Mouse (Mus musculus): ENCODE results near the gene B230118H07Rik. TPM values are rescaled to one million over a fixed set of nuclear protein-coding genes. Genes with fewer than 3 reads are reported as not detected.

B230118H07Rik gene
- polyA plus RNA-seq, 2 experiments = 4.8 to 21.3 TPM

GRCm38 (mm10) chr2:101652204-101652920, 3.0 kb upstream of the B230118H07Rik start:
- H3K4me3 ChIP-seq (ENCODE audit: insufficient read depth in 1 of 2, low read depth in 2 of 2, low read length in 2 of 2) = no peak overlapping the region
- no peak for TF ChIP-seq CTCF (IDR thresholded peaks at IDR 0.05; ENCODE audit: low read depth)
- TF ChIP-seq EP300 (IDR thresholded peaks at IDR 0.05; ENCODE audit: low read depth) = 0 out of 2 replicates have a peak, but pooled peaks have one; percentile 12
- no peak for ATAC-seq (ENCODE audit: insufficient read depth)

GRCm38 (mm10) chr2:101650446-101650845, 1.1 kb upstream of the B230118H07Rik start:
- no peaks in the 10 kb centered on the region for H3K36me3 ChIP-seq (replicated peaks; ENCODE audit: control insufficient read depth, insufficient read depth, low read depth)
- no peak for DNase-seq (ENCODE audit: low read depth in 3 of 3, low spot score in 3 of 3)
- WGBS (ENCODE audit: insufficient replicate concordance) = 23% methylated on average over 1 of the region's 1 CpGs
- no peak overlapping the region for H3K4me3 ChIP-seq (ENCODE audit: insufficient read depth in 1 of 2, low read depth in 2 of 2, low read length in 2 of 2)
- no peak overlapping the region for H3K9ac ChIP-seq (replicated peaks)
- no peak for ATAC-seq (ENCODE audit: insufficient read depth)
- peaks cover 0 to 2% of the 10 kb centered on the region in 2 experiments; a peak in 1 of 4 replicates for H3K4me1 ChIP-seq (replicated peaks; ENCODE audit: control insufficient read depth in 2 of 2, insufficient read depth in 2 of 2, low read length in 1 of 2)
- TF ChIP-seq EP300 (IDR thresholded peaks at IDR 0.05; ENCODE audit: low read depth) (no peak), CTCF (IDR thresholded peaks at IDR 0.05; ENCODE audit: low read depth) (no peak)
- no peaks in the 10 kb centered on the region for H3K9me3 ChIP-seq (ENCODE audit: control insufficient read depth, low read length)
- H3K27ac ChIP-seq = no peak overlapping the region
- H3K4me2 ChIP-seq (ENCODE audit: low read depth) = no peak overlapping the region
- H3K27me3 ChIP-seq (ENCODE audit: control insufficient read depth, insufficient read depth, low read length) = no peaks in the 10 kb centered on the region

More at GRCm38 (mm10) chr2:101652204-101652920, 3.0 kb upstream of the B230118H07Rik start:
- no peak overlapping the region for H3K9ac ChIP-seq (replicated peaks)
- H3K36me3 ChIP-seq (replicated peaks; ENCODE audit: control insufficient read depth, insufficient read depth, low read depth) = no peaks in the 10 kb centered on the region
- no peak overlapping the region for H3K27ac ChIP-seq
- H3K9me3 ChIP-seq (ENCODE audit: control insufficient read depth, low read length) = no peaks in the 10 kb centered on the region
- H3K27me3 ChIP-seq (ENCODE audit: control insufficient read depth, insufficient read depth, low read length) = no peaks in the 10 kb centered on the region
- H3K4me1 ChIP-seq (replicated peaks; ENCODE audit: control insufficient read depth in 2 of 2, insufficient read depth in 2 of 2, low read length in 1 of 2) = peaks cover 0 to 2% of the 10 kb centered on the region in 2 experiments; a peak in 1 of 4 replicates
- no peak for DNase-seq (ENCODE audit: low read depth in 3 of 3, low spot score in 3 of 3)
- 29% methylated on average over 14 of the region's 14 CpGs for WGBS (ENCODE audit: insufficient replicate concordance)
- peak overlapping the region; percentile 49 for H3K4me2 ChIP-seq (ENCODE audit: low read depth)

GRCm38 (mm10) chr2:101648361-101648760, 971 bp downstream of the B230118H07Rik start:
- H3K4me2 ChIP-seq (ENCODE audit: low read depth) = no peak overlapping the region
- DNase-seq (ENCODE audit: low read depth in 3 of 3, low spot score in 3 of 3) = no peak
- H3K9me3 ChIP-seq (ENCODE audit: control insufficient read depth, low read length) = no peaks in the 10 kb centered on the region
- 54% methylated on average over 2 of the region's 2 CpGs for WGBS (ENCODE audit: insufficient replicate concordance)
- no peaks in the 10 kb centered on the region for H3K27me3 ChIP-seq (ENCODE audit: control insufficient read depth, insufficient read depth, low read length)
- H3K4me3 ChIP-seq (ENCODE audit: insufficient read depth in 1 of 2, low read depth in 2 of 2, low read length in 2 of 2) = no peak overlapping the region
- H3K36me3 ChIP-seq (replicated peaks; ENCODE audit: control insufficient read depth, insufficient read depth, low read depth) = no peaks in the 10 kb centered on the region
- H3K9ac ChIP-seq (replicated peaks) = no peak overlapping the region
- H3K27ac ChIP-seq = no peak overlapping the region
- TF ChIP-seq CTCF (IDR thresholded peaks at IDR 0.05; ENCODE audit: low read depth) (no peak), EP300 (IDR thresholded peaks at IDR 0.05; ENCODE audit: low read depth) (no peak)
- peaks cover 0 to 2% of the 10 kb centered on the region in 2 experiments; a peak in 1 of 4 replicates for H3K4me1 ChIP-seq (replicated peaks; ENCODE audit: control insufficient read depth in 2 of 2, insufficient read depth in 2 of 2, low read length in 1 of 2)
- no peak for ATAC-seq (ENCODE audit: insufficient read depth)

DNA sequence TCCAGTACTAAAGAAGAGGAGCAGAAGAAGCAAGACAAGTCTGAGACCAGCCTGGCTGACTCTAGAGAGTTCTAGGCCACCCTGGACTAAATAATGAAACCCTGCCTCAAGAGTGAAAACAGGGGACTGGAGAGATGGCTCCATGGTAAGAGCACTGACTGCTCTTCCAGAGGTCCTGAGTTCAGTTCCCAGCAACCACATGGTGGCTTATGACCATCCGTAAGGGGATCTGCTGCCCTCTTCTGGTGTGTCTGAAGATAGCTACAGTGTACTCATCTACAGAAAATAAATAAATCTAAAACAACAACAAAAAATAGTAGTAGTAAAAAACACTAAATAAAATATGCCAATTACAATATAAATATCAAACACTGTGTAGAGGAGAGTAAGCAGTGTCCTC, 3.5 kb downstream of the B230118H07Rik start:
- H3K27me3 ChIP-seq (ENCODE audit: control insufficient read depth, insufficient read depth, low read length) = no peaks in the 10 kb centered on the region
- DNase-seq (ENCODE audit: low read depth in 3 of 3, low spot score in 3 of 3) (no peak), ATAC-seq (ENCODE audit: insufficient read depth) (no peak)
- 0 out of 4 replicates have a peak, but pooled peaks cover 0 to 2% of the 10 kb centered on the region in 2 experiments for H3K4me1 ChIP-seq (replicated peaks; ENCODE audit: control insufficient read depth in 2 of 2, insufficient read depth in 2 of 2, low read length in 1 of 2)
- H3K27ac ChIP-seq = no peak overlapping the region
- H3K4me2 ChIP-seq (ENCODE audit: low read depth) = no peak overlapping the region
- H3K4me3 ChIP-seq (ENCODE audit: insufficient read depth in 1 of 2, low read depth in 2 of 2, low read length in 2 of 2) = no peak overlapping the region
- no peak overlapping the region for H3K9ac ChIP-seq (replicated peaks)
- no peak for TF ChIP-seq EP300 (IDR thresholded peaks at IDR 0.05; ENCODE audit: low read depth)
- TF ChIP-seq CTCF (IDR thresholded peaks at IDR 0.05; ENCODE audit: low read depth) = no peak
- no peaks in the 10 kb centered on the region for H3K9me3 ChIP-seq (ENCODE audit: control insufficient read depth, low read length)
- no peaks in the 10 kb centered on the region for H3K36me3 ChIP-seq (replicated peaks; ENCODE audit: control insufficient read depth, insufficient read depth, low read depth)
- WGBS (ENCODE audit: insufficient replicate concordance) = 69% methylated on average over 1 of the region's 1 CpGs

DNA sequence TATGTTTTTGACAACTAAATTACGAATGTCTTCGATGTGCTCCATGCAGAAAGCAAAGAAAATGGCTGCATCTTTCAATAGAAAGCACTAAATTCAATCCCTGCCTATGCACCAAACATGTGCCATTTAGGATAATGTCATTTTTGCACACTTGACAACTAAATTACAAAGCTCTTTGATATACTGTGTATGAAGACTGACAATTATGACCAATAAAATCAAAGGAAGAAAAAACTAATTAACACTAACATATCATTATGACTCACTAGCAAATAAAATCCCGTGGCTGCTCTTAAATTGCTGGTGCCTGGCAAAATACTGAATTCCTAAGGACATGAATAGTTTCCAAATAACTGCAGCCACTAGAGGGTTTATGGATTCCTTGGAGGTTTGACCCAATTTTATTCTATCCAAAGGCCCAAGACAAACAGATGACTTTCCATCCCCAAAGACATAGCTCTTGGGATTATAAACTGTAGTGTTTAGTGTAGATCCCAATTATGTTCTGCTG, 9.4 kb downstream of the B230118H07Rik start:
- no peak for TF ChIP-seq EP300 (IDR thresholded peaks at IDR 0.05; ENCODE audit: low read depth)
- TF ChIP-seq CTCF (IDR thresholded peaks at IDR 0.05; ENCODE audit: low read depth) = no peak
- H3K36me3 ChIP-seq (replicated peaks; ENCODE audit: control insufficient read depth, insufficient read depth, low read depth) = no peaks in the 10 kb centered on the region
- no peak for DNase-seq (ENCODE audit: low read depth in 3 of 3, low spot score in 3 of 3)
- H3K27ac ChIP-seq = no peak overlapping the region
- H3K9ac ChIP-seq (replicated peaks) = no peak overlapping the region
- WGBS (ENCODE audit: insufficient replicate concordance) = 57% methylated on average over 3 of the region's 3 CpGs
- H3K4me1 ChIP-seq (replicated peaks; ENCODE audit: control insufficient read depth in 2 of 2, insufficient read depth in 2 of 2, low read length in 1 of 2) = no peaks in the 10 kb centered on the region
- ATAC-seq (ENCODE audit: insufficient read depth) = no peak
- H3K4me2 ChIP-seq (ENCODE audit: low read depth) = no peak overlapping the region
- H3K9me3 ChIP-seq (ENCODE audit: control insufficient read depth, low read length) = no peaks in the 10 kb centered on the region
- H3K27me3 ChIP-seq (ENCODE audit: control insufficient read depth, insufficient read depth, low read length) = no peaks in the 10 kb centered on the region
- H3K4me3 ChIP-seq (ENCODE audit: insufficient read depth in 1 of 2, low read depth in 2 of 2, low read length in 2 of 2) = no peak overlapping the region

Measured in liver, embryonic 14.5 days (tissue).